Mouse (Mus musculus) duodenum, adult 2 months (tissue): ENCODE results near the gene Tnfaip3. TPM values are rescaled to one million over a fixed set of nuclear protein-coding genes. Genes with fewer than 3 reads are reported as not detected.

ENCODE experiments used
- polyA plus RNA-seq: library from polyadenylated mRNA; depleted of rRNA; stranded (reverse); fragments of >200 nt; gene quantifications from 2 replicates; pipeline ENCODE4 v1.2.3, GENCODE M21; 2012; ENCODE audit warnings: low replicate concordance; rRNA removed

The Tnfaip3 gene
- 2.3 and 6.0 TPM in 2 replicates for polyA plus RNA-seq

DNA sequence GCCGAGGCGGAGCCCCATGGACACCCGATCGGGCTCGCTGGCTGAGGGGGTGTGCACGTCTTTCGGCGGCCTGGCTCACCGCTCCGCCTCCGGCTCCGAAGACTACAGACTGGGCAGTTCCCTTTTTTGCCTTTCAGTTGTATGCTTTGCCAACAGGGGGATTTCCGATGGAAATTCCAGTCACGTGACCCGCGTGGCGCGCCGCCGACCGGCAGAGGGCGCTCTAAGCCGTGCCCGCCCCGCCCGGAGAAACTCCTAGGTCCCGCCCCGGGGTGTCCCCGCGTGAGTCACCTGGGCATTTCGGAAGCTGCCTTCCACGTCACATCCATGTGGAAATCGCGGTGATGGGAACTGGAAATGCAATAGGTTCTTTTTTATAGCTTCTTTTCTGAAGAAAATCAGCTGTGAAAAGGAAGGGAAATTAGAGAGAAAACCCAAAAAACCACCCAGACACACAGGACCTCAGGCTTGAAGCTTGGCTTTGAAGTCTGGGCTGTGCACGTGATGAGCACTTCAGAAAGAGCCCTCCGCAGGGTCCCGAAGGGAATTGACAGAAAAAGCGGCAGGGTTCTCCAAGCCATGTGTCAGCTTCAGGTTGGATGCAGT, at the start of gene Tnfaip3:
Gene Tnfaip3, minus strand, starts transcription at position 401 of the 606 bp plus-strand sequence.

Other genes starting within 250 kb of the Tnfaip3 start
- gene Gm4922, start 228.9 kb downstream of the Tnfaip3 start, polyA plus RNA-seq = not detected in 2 replicates
- gene Perp, start 170.6 kb downstream of the Tnfaip3 start, polyA plus RNA-seq = 199 and 478 TPM in 2 replicates